Mouse (Mus musculus): ENCODE results near the gene Naa15.

- TF ChIP-seq CTCF (IDR thresholded peaks at IDR 0.05; ENCODE audit: extremely low read depth, insufficient read length, insufficient replicate concordance, low read depth, low read length) (no peak), POLR2A (IDR thresholded peaks at IDR 0.05; ENCODE audit: low read depth, low read length) (no peak)
These were observed 1.7 kb upstream of the Naa15 start for GRCm38 (mm10) chr3:51413276-51413675.
